Mouse (Mus musculus): ENCODE data around the gene Lemd1.
A peak's percentile ranks its signal among the peaks of the same experiment; 100 is the strongest.
"Not testable (repeated sequence)": the region's sequence is repeated elsewhere in the genome, so short reads cannot be mapped to it uniquely, and the experiment has no call there.

Lemd1 gene

DNA sequence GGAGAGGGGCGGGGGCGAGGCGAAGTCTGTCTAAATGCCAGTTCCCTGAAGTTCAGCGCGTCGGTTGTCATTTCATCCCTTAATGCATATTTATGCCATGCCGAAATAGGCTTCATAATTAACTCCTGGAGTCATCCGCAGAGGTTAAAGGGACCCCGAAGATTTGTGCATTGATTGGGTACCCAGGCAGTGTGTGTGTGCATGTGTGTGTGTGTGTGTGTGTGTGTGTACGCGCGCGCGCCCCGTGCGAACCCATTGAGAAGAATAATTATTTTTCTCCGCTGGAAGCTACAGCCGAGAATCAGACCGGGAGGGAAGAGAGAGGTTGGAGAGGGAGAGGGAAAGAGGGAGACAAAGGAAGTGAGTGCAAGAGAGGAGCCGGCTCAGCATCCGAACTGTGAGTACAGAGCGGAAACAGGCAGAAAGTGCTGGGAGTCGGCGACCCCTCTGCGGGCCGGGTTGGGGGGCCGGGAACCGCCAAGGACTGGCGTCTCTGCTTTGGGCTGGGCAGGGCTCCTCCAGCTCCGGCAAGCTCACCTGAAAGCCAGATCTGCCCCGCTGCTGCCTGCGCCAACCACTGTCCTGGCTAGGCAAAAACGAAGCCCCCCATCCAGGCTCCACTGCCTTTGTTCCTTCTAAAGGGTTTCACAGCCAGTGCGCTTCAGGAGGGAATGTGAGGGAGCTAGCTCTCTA is at the start of gene Lemd1, which contains the start of gene AC124108.1:
Lemd1 (plus strand) TSS at position 339 of the 693 bp plus-strand sequence.
AC124108.1 (plus strand) TSS at position 365 of the 693 bp plus-strand sequence.
- DNase-seq (ENCODE audit: extremely low spot score): peak; percentile 58

DNA sequence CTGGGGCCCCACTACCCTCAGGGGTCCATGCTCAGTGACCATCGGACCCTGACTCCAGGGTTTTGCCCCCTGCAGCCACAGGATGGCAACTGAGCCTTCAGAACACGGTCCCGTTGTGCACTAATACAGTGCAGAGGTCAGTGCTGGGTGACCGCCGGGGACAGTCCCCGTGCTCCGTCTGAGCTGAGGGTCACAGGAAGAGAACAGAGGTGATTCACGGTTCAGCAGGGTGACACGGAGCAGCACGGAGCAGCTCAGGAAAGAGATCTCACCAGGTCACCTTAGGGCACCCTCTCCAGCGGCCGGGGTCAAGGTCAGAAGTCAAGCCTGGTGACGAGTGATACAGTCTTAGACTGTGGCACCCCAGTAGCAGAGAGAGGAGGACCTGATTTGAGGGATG is 49.5 kb upstream of the Lemd1 start:
- DNase-seq (ENCODE audit: extremely low spot score): no peak

DNA sequence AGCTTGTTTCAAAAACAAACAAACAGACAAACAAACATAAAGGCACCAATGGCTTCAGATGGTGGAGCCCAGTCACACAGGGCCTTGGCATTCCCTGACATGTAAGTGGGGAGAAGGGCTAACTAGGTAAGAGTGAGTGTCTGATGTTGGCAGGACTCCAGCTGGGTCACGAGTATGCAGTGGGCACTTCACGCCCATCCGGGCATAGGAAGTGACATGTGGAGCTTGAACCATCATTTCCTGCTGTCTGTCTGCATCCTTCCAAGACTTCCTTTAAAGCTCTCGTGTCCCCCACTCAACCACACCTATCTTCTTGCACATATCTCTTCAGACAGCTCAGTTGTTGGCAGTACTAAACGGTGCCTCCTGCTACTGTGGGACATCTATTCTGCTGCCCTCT is 48.2 kb upstream of the Lemd1 start:
- no peak for DNase-seq (ENCODE audit: extremely low spot score)

DNA sequence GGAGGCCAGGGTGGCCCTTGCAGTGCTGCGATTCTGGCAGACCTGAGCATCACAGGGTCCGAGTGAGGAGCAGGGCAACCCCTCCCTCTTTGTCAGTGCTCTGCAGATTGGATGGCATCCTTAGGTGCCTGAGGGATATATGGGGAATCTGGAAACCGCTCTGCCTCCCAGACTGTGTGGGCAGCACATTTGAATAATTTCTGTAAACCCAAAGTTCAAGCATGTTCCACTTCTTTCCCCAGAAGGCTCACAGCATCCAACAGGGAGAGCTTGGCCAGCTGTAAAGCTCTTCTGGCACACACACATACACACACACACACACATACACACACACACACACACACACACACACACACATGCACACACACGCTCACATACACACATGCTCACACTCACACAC is 47.5 kb upstream of the Lemd1 start:
- no peak for DNase-seq (ENCODE audit: extremely low spot score)

DNA sequence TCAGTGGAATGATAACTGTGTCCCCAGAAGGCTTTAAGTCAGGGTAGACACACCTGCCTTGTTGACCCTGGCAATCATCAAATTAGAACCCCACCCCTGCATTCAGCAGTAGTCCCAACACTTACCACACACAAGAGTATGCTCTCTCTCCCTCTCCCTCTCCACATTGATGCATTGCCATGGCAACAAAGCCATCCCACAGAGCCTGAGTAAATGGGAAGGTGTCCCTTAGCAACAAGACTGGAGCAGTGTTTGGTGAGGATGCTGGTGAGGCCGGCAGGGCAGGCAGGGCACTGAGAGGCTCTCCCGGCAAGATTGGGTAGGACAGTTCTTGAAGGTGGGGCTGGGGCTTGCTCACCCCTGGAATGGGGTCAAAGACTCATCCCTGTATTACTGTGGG is 47.0 kb upstream of the Lemd1 start:
- DNase-seq (ENCODE audit: extremely low spot score): no peak

DNA sequence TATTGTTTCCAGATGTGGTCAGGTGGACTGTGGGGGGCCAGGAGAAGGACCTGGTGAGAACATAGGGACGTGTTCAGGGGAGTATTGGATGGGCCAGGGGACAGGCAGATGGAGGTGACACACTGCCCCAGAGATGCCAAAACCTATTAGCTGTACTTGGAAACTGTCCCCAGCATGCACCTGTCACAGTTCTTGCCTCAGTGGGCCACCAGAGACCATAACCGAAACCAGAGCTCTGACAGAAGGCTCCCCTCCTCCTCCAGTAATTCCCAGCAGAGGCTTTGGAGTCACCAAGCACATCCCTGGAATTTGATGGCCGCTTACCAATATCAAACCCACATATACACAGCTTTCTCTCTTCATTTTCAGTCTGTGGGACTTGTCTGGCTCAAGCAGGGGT is 46.4 kb upstream of the Lemd1 start:
- DNase-seq (ENCODE audit: extremely low spot score): no peak

DNA sequence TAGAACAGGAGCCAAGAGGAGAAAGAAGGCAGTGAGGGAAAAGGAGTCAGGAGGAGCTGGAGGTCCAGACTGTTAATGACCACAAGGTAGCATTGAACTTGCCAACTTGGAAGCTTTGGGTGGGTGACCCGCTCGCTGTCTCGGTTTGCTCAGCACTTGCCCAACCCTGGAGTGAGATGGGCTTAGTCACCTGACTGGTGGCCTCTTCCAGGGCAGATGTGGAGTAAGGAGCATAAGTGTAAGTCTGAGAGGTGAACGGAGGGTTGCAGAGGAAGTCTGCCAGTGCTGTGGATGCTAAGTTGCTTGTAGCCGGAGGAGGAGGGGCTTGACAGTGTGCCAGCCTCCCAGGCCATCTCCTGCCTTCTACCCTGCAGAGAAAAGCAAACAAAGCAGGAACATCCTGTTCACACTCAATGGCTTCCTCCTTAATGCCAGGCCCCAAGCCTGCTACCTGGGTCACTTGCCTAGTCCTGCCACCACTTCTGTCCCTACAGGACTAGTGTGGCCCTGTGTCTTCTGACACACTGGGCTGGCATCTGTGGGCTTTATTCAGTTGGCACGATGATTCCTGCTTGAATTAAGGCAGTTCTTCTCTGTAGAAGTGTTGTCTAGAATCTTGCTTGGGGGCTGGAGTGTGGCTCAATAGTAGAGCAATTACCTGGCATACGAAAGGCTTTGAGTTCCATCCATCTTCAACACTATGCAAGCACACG is 45.1 kb upstream of the Lemd1 start:
- DNase-seq (ENCODE audit: extremely low spot score): no peak

DNA sequence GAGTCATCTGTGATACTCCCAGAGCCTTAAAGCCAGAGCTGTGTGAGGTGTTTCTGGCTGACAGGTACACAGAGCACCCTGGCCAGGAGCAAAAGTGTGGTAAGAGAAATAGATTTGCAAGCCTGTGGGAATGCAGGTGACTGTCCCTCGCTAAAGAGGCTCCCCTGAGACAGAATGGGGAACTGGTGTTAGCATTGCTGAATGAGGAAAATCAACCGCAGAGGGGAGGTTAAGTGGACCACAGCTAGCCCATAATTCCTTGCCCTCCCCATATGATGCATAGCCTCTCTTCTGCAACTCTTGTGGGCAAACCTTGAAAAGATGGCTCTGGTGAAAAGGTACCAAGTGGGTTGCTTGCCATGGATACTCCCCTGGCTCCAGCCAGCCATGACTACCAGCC is 41.8 kb upstream of the Lemd1 start:
- no peak for DNase-seq (ENCODE audit: extremely low spot score)

DNA sequence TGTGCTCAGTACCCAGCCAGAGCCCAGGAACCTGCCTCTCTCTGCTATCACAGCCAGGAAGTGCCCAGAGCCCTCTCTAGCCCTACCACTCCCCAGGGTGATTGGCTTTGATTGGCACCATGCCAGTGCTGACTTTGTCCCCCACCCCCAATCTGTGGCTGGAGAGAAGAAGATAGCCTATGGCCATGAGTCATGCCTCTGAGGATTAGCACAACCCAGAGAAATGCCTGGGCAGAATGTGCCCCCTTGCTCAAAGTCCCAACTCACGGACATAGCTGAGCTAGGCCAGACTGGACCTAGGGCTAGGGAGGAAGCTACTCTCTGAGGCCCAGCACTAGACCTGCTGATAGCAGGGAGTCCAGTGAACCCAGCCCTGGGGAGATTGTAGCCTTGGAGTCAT is 41.1 kb upstream of the Lemd1 start:
- no peak for DNase-seq (ENCODE audit: extremely low spot score)

DNA sequence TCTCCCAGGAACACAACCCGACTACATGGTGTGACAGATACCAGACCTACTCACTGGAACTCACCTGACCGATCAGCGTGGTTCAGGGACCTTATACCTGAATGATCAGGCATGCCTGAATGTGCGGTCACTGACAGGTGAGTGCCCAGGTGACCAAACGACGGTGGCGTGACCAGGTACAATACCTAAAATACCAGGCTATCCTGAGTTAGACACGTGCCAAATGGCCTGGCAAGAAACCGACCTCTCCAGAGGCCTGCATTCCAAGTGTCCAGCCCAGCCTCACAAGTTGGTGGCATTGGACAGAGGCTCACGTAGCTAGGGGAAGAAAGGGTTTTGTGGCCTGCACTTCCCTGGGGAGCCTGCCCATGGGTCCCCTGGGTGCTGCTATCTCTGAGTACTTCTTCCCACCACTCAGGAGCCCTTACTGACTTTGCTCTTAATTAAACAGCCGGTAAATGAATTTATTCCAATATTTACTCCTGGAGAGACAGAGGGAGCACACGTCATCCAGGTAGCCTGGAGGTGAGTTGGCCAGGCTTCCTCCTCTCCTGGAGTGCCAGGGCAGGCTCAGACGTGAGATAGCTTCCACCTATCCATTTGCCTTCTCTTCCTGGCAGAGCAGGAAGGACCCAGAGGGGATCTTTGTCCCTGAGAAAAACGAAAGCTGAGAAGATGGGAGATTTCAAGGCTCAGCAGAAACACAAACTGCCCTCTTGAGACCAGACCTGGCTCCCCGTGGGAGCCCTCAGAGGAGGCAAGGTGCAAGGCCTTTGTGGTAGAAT is 40.2 kb upstream of the Lemd1 start:
- no peak for DNase-seq (ENCODE audit: extremely low spot score)

DNA sequence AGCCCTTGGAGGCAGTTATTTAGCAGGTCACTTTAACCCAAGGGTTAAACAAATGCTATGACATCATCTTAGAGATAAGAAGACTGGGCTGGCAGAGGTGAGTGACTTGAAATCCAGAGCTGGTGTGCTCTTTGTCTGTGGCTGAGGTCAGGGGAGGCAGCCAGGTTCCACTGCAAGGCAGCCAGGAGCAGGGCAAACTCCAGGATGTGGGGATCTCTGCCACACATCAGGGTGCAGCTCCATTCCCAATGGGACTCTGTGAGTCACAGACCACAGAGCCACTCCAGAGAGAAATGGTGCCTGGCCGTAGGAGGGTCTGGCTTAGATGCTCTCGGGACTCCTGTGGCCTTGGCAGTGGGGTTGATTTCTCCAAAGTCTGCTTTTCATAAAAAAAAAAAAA is 39.3 kb upstream of the Lemd1 start:
- DNase-seq (ENCODE audit: extremely low spot score): no peak

DNA sequence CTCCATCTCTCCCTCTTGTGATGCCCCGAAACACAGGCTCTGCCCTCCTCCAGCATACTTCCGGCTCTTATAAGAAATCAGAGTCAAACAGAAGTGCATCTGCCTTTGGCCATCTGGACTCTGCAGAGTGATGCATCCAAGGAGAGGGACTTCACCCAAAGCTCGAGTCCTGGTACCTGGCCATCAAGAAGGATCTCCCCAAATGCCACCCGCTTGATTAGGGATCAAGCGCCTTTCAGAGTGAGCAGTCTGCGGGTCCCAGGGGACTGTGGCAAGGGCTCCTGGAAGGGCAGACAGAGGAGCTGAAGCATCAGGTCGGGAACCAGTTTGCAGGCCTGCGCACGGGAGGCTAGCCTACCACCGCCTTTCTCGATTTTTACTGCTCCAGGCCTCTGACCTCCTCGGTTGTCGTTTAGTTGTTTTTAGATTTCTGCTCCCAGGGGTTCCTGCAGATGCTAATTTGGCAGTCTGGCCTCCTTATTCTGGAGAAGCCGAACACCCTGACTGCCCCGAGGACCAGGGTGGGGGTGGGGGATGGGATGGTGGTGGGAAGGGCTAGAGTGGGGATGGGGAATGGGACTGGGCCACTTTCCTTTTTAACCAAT is 38.0 kb upstream of the Lemd1 start:
- no peak for DNase-seq (ENCODE audit: extremely low spot score)

DNA sequence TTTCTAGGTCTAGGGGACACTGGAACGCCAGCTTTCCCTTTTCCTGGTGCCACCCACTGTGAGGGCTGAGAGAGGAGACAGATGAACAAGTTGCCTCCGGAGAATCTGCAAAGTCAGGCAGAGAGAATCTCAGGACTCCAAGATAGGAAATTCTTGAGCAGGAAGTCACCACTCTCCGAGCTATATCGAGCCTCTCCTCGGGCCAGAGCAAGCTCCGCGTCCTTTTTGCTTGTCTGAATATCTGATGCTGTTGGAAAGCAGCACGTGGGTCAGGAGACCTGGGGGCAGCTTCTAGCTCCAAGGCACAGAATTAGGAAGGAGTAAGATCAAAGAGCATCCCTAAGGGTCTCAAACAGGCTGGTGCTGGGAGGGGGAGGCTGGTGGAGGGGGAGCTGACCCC is 37.5 kb upstream of the Lemd1 start:
- DNase-seq (ENCODE audit: extremely low spot score): no peak

DNA sequence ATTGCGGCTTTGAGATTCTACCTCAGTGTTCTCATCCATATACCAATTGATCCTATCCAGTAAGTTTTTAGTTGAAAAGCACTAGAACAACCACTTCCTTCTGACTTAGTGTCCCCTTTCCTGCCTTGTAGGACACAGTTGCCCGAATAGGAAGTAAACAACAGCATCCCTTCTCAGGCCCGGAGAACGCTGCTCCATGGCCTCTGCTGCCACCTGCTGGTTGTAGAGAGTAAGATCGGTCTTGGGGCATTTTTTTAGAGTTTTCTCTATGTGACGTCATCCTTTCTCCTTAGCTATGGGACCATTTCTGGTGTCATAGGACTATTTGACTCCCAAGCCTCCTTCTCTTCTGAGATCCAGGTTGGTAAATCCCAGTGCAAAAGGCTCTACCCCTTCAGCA is 35.5 kb upstream of the Lemd1 start:
- peak; percentile 85 for DNase-seq (ENCODE audit: extremely low spot score)

DNA sequence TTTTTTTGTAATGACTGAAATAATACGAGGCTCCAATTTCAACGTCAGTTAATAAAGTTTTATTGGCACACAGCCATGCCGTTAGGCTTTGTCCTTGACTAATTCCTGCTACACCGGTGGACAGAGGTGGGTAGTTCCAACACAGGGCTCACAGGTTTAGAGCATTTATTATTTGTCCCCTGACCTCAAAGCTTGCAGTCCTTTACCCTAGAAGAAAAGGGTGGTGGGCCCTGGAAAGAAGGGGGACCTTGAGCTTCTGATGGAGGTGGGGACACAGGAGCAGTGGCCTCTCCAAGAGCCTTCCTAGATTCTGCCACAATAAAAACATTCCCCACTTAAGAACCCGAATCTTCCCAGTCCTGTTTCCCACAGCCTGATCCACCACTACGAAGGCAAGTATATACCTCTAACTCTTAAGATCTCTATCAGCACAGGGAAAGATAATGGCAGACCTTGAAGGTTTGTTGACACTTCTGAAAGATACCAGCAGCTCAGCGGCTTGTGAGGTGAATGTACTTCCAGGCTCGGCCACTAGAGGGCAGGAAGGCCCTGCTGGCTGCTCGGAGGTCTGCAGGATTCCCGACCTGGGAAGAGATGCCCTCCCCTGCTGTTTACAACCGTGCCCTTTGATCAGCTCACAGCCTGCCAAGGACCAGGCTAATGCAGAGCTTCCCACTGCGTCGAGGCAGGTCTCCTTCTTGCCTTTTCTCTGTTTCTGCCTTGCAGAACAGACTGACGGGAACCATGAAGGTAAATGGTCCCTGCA is 34.0 kb upstream of the Lemd1 start:
- DNase-seq (ENCODE audit: extremely low spot score): peak; percentile 90

DNA sequence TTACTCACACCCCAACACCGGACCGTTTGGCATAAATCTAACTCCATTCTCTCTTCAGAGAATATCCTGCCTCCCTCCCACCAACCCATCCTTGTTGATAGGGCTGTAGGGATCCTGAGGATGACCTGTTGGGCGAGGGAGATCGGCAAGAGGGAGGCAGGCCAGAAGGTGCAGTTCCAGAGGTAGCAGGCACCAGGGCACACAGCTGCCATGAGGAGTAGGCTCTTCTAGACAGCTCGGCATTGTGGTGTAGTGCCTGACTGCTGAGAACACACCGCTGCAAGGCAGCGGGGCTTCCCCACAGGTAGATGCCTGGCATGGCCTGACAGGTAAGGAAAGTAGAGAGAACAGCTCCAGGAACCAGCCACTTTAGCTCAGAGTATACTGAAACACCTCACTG is 33.4 kb upstream of the Lemd1 start:
- no peak for DNase-seq (ENCODE audit: extremely low spot score)

DNA sequence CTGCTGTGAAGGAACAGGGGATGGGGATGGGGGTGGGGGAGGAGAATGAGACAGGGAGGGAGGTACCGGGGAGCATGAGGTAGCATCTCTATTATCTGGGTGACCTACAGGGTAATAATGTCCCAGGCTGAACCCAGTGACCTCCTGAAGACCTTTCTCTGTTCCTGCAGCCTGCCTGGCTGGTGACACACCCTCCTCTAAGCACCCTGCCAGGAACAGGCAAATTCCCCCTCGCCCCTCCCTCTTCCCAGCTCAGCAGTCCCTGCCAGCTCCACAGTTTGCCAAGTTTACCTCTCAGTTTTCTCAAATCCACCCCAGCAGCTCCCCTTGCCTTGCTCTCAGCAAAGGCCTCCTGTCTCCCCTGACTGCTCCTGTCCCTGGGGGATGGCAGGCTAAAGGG is 32.5 kb upstream of the Lemd1 start:
- DNase-seq (ENCODE audit: extremely low spot score): no peak

DNA sequence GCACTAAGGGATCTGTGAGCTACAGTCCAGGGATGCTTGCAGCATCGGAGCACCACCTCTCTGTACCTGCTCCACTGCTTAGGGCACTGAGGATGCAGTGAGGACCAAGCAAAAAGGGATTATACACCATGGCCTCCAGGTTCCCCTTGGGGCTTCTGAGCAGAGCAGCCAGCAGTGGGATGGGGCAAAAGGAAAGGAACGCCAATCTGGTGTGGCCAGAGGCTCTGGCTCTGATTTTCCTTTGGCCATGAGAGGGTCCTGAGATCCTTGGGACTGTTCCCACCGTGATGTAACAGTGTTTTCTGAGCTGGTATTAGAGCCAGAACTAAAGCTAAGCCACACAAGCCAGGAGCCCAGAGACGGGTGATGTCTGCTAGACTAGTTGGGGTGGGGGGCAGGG is 31.6 kb upstream of the Lemd1 start:
- DNase-seq (ENCODE audit: extremely low spot score): no peak

DNA sequence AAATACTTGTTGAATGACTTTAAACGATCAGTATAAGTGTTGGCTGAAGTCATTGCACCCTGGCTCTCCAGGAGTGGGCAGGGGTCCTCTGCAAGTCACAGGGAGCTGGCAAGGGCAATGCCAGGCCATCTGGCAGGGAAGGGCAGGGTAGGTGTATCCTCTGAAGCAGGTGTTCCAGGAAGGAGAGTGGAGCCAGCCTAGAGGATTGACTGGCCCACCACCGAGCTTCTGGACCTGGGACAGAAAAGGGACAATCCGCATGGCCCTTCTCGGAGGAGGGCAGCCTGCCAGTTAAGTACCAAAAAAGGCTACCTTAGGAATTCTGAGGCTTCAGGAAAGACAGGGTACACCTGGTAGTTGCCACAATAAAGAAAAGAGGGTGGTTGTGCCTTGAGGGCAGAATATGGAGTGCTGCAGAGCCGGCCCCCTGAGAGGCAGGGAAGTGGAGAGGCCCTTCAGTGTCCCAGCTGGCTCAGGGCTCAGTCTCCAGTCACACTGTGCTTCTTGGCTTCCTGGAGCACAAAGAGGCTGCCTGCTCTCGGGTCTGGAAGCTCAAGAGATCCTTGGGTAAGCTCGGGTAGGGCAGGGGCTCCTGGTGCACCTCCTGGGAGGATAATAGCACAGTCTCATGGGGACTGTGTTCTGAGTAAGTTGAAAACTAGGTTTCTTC is 29.9 kb upstream of the Lemd1 start:
- no peak for DNase-seq (ENCODE audit: extremely low spot score)

DNA sequence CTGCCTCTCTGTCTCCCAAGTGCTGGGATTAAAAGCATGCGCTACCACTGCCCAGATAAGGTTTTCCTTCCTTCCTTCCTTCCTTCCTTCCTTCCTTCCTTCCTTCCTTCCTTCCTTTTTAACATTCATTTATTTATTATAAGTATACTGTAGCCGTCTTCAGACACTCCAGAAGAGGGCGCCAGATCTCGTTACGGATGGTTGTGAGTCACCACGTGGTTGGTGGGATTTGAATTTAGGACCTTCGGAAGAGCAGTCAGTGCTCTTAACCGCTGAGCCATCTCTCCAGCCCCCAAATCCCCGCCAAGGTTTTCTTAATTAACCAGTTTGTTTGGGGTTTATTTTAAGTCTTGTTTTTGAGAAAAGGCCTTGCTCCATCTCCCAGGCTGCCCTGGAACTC is 28.6 kb upstream of the Lemd1 start:
- not testable (repeated sequence) for DNase-seq (ENCODE audit: extremely low spot score)

All from embryo, embryonic 9.5 days (tissue).